Mouse (Mus musculus) kidney, adult 2 months (tissue): ENCODE measurements around the gene Traf1.

Experiments
- CTCF ChIP-seq: fragments of 200-500 bp; conservative IDR thresholded peaks from 2 replicates; pipeline ENCODE4 v1.5.1; 2011; ENCODE audit warnings: low read depth, mild to moderate bottlenecking, control low read depth, low read length, moderate library complexity, mixed read lengths; ENCODE audit not compliant: insufficient read depth, insufficient read length
- POLR2A ChIP-seq: fragments of 200-500 bp; IDR thresholded peaks from one replicate; pipeline ENCODE4 v1.6.1; 2011; ENCODE audit warnings: low read depth, low read length, control low read depth

GRCm38 (mm10) chr2:34911871-34912270 lies 49.7 kb downstream of the Traf1 start:
- no peak for TF ChIP-seq CTCF
- TF ChIP-seq POLR2A = no peak
